Mouse (Mus musculus) midbrain, embryonic 14.5 days (tissue): ENCODE results near the gene Kif18b. TPM values are rescaled to one million over a fixed set of nuclear protein-coding genes. Genes with fewer than 3 reads are reported as not detected.

Experiments used
- ATAC-seq: fragments of 200-750 bp; cut with Nextera tagmentation; 2 replicates; pipeline ENCODE4 v1.8.0; 2017; ENCODE audit warnings: moderate number of reproducible peaks, moderate library complexity; ENCODE audit not compliant: low FRiP score, low TSS enrichment
- DNase-seq: peaks from one replicate; pipeline ENCODE4 v3.0.0-alpha.2; 2015
- H3K27ac ChIP-seq: fragments of 300-500 bp; sonication (generic); replicated peaks from 2 replicates; pipeline ENCODE4 v1.5.1; 2014; ENCODE audit warnings: mild to moderate bottlenecking, low read depth, low read length, moderate library complexity
- H3K27me3 ChIP-seq: fragments of 300-500 bp; sonication (generic); 2 replicates; pipeline ENCODE4 v1.6.1; 2014; ENCODE audit warnings: low read length, control low read depth, mixed read lengths; ENCODE audit not compliant: control insufficient read depth, insufficient read depth
- H3K36me3 ChIP-seq: fragments of 300-500 bp; sonication (generic); 2 replicates; pipeline ENCODE4 v1.6.1; 2014; ENCODE audit warnings: low read length, control low read depth; ENCODE audit not compliant: control insufficient read depth, insufficient read depth
- H3K4me1 ChIP-seq: fragments of 300-500 bp; sonication (generic); 2 replicates; pipeline ENCODE4 v1.6.1; 2014; ENCODE audit warnings: mild to moderate bottlenecking, antibody characterized with exemption, low read length, control low read depth; ENCODE audit not compliant: control insufficient read depth, insufficient read depth
- H3K4me2 ChIP-seq: fragments of 300-500 bp; sonication (generic); 2 replicates; pipeline ENCODE4 v1.6.1; 2014; ENCODE audit warnings: mild to moderate bottlenecking, low read length, moderate library complexity
- H3K4me3 ChIP-seq: fragments of 300-500 bp; sonication (generic); replicated peaks from 2 replicates; pipeline ENCODE4 v1.5.1; 2014; ENCODE audit warnings: low read depth, low read length
- H3K9ac ChIP-seq: fragments of 300-500 bp; sonication (generic); replicated peaks from 2 replicates; pipeline ENCODE4 v1.6.1; 2014; ENCODE audit warnings: mild to moderate bottlenecking, low read length, moderate library complexity
- H3K9me3 ChIP-seq: fragments of 300-500 bp; sonication (generic); 2 replicates; pipeline ENCODE4 v1.6.1; 2016; ENCODE audit warnings: low read length, control low read depth, mixed read lengths; ENCODE audit not compliant: control insufficient read depth
- WGBS: fragments of 180-500 bp; shearing (Covaris S2); extraction: QIAGEN DNeasy Blood & Tissue Kit; methylation state at CpG from one replicate; pipeline ENCODE4 v1.1.7; 2014; 5-methylcytosine and 5-hydroxymethylcytosine counted together
- polyA plus RNA-seq: library from polyadenylated mRNA; unstranded; fragments of >200 nt; fragmentation: Nextera tagmentation; extraction: Ambion mirVana; gene quantifications from 2 replicates; pipeline ENCODE4 v1.2.1, GENCODE M21; 2014

The Kif18b gene
- polyA plus RNA-seq: 1.9 TPM in 2 replicates

GRCm38 (mm10) chr11:102924557-102925350, at the start of gene Kif18b:
Kif18b (minus strand) TSS chr11:102925124.
- DNase-seq: peak; percentile 99

GRCm38 (mm10) chr11:102972326-102972725, 47.4 kb upstream of the Kif18b start:
- 54% methylated on average over 1 of the region's 1 CpGs for whole genome bisulfite sequencing
- no peak for DNase-seq
- Histone ChIP-seq H3K27ac (no peak overlapping the region), H3K27me3 (no peaks in the 10 kb centered on the region), H3K36me3 (no peaks in the 10 kb centered on the region), H3K9ac (no peak overlapping the region), H3K4me2 (no peak overlapping the region), H3K4me1 (no peaks in the 10 kb centered on the region), H3K4me3 (no peak overlapping the region), H3K9me3 (no peaks in the 10 kb centered on the region)
- ATAC-seq: no peak

More at GRCm38 (mm10) chr11:102924557-102925350, at the start of gene Kif18b:
- Histone ChIP-seq H3K27me3 (no peaks in the 10 kb centered on the region), H3K4me3 (peak within 1 kb of the TSS; percentile 51), H3K27ac (peak within 1 kb of the TSS; percentile 83), H3K9me3 (no peaks in the 10 kb centered on the region), H3K4me1 (peaks cover 13% of the 10 kb centered on the region; the same call in 1 of the 2 replicates), H3K36me3 (no peaks in the 10 kb centered on the region), H3K4me2 (peak within 1 kb of the TSS; percentile 77), H3K9ac (peak within 1 kb of the TSS; percentile 40; the same call in 1 of the 2 replicates)
- peak; percentile 78; the same call in 1 of the 2 replicates for ATAC-seq
- WGBS: under 1% methylated on average over 62 of the region's 62 CpGs

- Histone ChIP-seq H3K4me1 (0 out of 2 replicates have a peak, but pooled peaks cover 2% of the 10 kb centered on the region), H3K27ac (no peak overlapping the region), H3K4me2 (no peak overlapping the region), H3K9ac (no peak overlapping the region), H3K9me3 (no peaks in the 10 kb centered on the region), H3K36me3 (no peaks in the 10 kb centered on the region), H3K27me3 (no peaks in the 10 kb centered on the region), H3K4me3 (no peak overlapping the region)
- DNase-seq (no peak), ATAC-seq (no peak)
- 45% methylated on average over 5 of the region's 5 CpGs for WGBS
Measured at GRCm38 (mm10) chr11:102971604-102972003, 46.7 kb upstream of the Kif18b start.

GRCm38 (mm10) chr11:102964547-102965091, 39.7 kb upstream of the Kif18b start:
- H3K9ac ChIP-seq: no peak overlapping the region
- H3K4me3 ChIP-seq: no peak overlapping the region
- no peaks in the 10 kb centered on the region for H3K36me3 ChIP-seq
- no peaks in the 10 kb centered on the region for H3K9me3 ChIP-seq
- no peak for DNase-seq
- 72% methylated on average over 16 of the region's 16 CpGs for WGBS
- peak overlapping the region; percentile 85; the same call in 1 of the 2 replicates for H3K27ac ChIP-seq
- no peak for ATAC-seq
- peaks cover 18% of the 10 kb centered on the region for H3K4me1 ChIP-seq
- H3K4me2 ChIP-seq: no peak overlapping the region
- H3K27me3 ChIP-seq: no peaks in the 10 kb centered on the region; the same call in 1 of the 2 replicates

- Histone ChIP-seq H3K27ac (peak overlapping the region; percentile 85), H3K4me2 (peak overlapping the region; percentile 48), H3K9me3 (no peaks in the 10 kb centered on the region), H3K27me3 (no peaks in the 10 kb centered on the region; the same call in 1 of the 2 replicates), H3K9ac (peak overlapping the region; percentile 31; the same call in 1 of the 2 replicates), H3K4me1 (peaks cover 18% of the 10 kb centered on the region), H3K36me3 (no peaks in the 10 kb centered on the region), H3K4me3 (0 out of 2 replicates have a peak overlapping the region, but pooled peaks have one; percentile 7)
- ATAC-seq (no peak; the same call in 1 of the 2 replicates), DNase-seq (peak; percentile 71)
- WGBS: 17% methylated on average over 24 of the region's 24 CpGs
Measured at GRCm38 (mm10) chr11:102963855-102964546, 39.1 kb upstream of the Kif18b start.

DNA sequence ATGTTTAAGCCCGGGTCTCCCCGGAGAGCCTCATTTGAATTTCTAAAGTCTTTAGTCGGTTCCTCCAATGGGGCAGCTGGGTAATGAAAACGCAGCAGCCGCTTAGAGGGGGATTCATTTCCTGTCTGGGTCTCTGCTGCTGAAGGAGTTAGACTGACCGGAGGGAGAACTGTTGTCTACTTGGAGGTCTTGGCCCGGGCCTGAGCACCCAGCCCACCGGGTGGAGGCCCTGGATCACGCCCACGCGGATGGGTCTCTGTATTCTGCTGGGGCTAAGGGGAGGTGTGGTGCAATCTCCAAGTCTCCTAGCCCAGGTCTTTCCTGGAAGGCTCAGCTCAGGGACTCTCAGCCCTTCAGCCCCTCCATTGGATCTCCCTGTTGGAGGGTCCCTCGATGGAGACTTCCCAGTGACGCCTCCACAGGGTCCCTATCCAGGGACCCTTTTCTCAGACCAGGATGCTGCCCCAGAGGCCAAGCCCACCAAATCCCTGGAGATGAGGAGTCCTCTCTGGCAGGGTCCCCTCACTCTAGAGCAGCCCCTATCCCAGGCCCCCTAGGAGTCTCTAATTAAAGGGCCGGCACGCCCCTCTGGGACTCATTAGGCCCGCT, 38.4 kb upstream of the Kif18b start:
- H3K9me3 ChIP-seq: no peaks in the 10 kb centered on the region
- H3K36me3 ChIP-seq: no peaks in the 10 kb centered on the region
- H3K4me2 ChIP-seq: peak overlapping the region; percentile 48
- peak overlapping the region; percentile 7; the same call in 1 of the 2 replicates for H3K4me3 ChIP-seq
- WGBS: under 1% methylated on average over 16 of the region's 16 CpGs
- H3K27ac ChIP-seq: peak overlapping the region; percentile 85
- ATAC-seq (peak; percentile 48; the same call in 1 of the 2 replicates), DNase-seq (peak; percentile 84)
- H3K9ac ChIP-seq: peak overlapping the region; percentile 31; the same call in 1 of the 2 replicates
- H3K27me3 ChIP-seq: no peaks in the 10 kb centered on the region; the same call in 1 of the 2 replicates
- peaks cover 18% of the 10 kb centered on the region for H3K4me1 ChIP-seq

DNA sequence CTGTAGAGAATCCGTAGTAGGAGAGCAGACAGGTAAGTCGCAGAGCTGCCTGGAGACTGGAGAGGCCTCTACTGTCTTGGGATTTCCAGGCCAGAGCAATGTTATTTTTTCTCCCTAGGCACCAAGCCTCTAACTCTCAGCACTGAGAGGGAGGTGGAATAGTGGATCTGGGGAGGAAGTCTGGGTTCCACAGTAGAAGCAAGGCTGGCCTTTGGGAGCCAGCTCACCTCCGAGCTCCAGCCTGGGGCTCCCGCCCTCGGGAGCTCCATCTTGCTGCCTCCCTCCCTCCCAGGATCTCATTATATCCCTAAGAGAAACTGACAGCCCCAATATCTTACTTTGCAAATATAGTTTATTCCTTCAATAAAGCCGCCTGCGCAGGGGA, 37.9 kb upstream of the Kif18b start:
- H3K9me3 ChIP-seq: no peaks in the 10 kb centered on the region
- H3K9ac ChIP-seq: no peak overlapping the region
- H3K4me2 ChIP-seq: peak overlapping the region; percentile 48
- H3K4me1 ChIP-seq: peaks cover 20% of the 10 kb centered on the region
- no peak overlapping the region for H3K4me3 ChIP-seq
- WGBS: 18% methylated on average over 7 of the region's 7 CpGs
- no peaks in the 10 kb centered on the region; the same call in 1 of the 2 replicates for H3K27me3 ChIP-seq
- H3K36me3 ChIP-seq: no peaks in the 10 kb centered on the region
- ATAC-seq (no peak), DNase-seq (no peak)
- peak overlapping the region; percentile 69 for H3K27ac ChIP-seq

DNA sequence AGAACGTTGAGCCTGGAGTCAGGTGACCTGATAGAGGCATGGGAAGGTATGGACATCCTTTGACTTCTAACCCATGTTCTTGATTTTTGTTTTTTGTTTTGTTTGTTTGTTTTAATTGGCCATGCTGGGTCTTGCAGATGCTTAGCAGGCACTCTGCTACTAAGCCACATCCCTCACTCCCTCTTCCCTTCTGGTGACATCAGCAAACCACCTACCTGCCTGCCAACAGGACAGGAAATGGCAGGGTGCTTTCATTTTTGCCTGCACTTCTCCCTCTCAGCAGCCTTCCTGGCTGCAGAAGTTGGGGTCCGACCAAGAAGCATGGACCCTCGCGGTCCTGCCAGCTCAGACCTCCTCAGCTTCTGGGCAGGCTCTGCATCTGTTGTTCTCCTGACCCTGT, 36.2 kb upstream of the Kif18b start:
- H3K4me3 ChIP-seq: no peak overlapping the region
- H3K4me2 ChIP-seq: no peak overlapping the region
- H3K27me3 ChIP-seq: no peaks in the 10 kb centered on the region; the same call in 1 of the 2 replicates
- 92% methylated on average over 4 of the region's 4 CpGs for WGBS
- no peak overlapping the region for H3K27ac ChIP-seq
- H3K9ac ChIP-seq: no peak overlapping the region
- H3K36me3 ChIP-seq: no peaks in the 10 kb centered on the region
- peaks cover 32% of the 10 kb centered on the region for H3K4me1 ChIP-seq
- DNase-seq (no peak), ATAC-seq (no peak)
- no peaks in the 10 kb centered on the region for H3K9me3 ChIP-seq
